Mouse (Mus musculus) heart, embryonic 12.5 days (tissue): Measurements from ENCODE around the gene Tsga10. TPM values are rescaled to one million over a fixed set of nuclear protein-coding genes. Genes with fewer than 3 reads are reported as not detected.

Experiments
- polyA plus RNA-seq: library from polyadenylated mRNA; unstranded; fragments of >200 nt; fragmentation: Nextera tagmentation; extraction: Ambion mirVana; gene quantifications from 2 replicates; pipeline ENCODE4 v1.2.1, GENCODE M21; 2016

The Tsga10 gene
- polyA plus RNA-seq, 1 experiment from 2014 or later: 5.5 TPM

Other genes with a start within 250 kb of the Tsga10 start
- gene 2010300C02Rik, start 146.3 kb downstream of the Tsga10 start, polyA plus RNA-seq: 6.4 and 6.5 TPM in 2 replicates
- 8.6 and 9.2 TPM in 2 replicates for gene Lipt1, start 5.3 kb upstream of the Tsga10 start, polyA plus RNA-seq
- 9.4 and 12.5 TPM in 2 replicates for gene Mitd1, start 24.0 kb upstream of the Tsga10 start, polyA plus RNA-seq
- 237 and 240 TPM in 2 replicates for gene Mrpl30, start 24.0 kb upstream of the Tsga10 start, polyA plus RNA-seq
- gene Lyg2, start 50.1 kb upstream of the Tsga10 start, polyA plus RNA-seq: not detected in 2 replicates
- gene Lyg1, start 91.3 kb upstream of the Tsga10 start, polyA plus RNA-seq: not detected in 2 replicates
- gene Txndc9, start 131.5 kb upstream of the Tsga10 start, polyA plus RNA-seq: 110 and 115 TPM in 2 replicates
- gene Eif5b, start 131.6 kb upstream of the Tsga10 start, polyA plus RNA-seq: 22.8 and 24.4 TPM in 2 replicates